Mouse (Mus musculus) MEL (cell line): ENCODE results near the gene Rps15a. TPM values are rescaled to one million over a fixed set of nuclear protein-coding genes. Genes with fewer than 3 reads are reported as not detected.
A peak's percentile ranks its signal among the peaks of the same experiment; 100 is the strongest.

ENCODE experiments used
- DNase-seq: peaks from one replicate; pipeline ENCODE4 v3.0.0; 2011; ENCODE audit warnings: low read depth, low spot score
- H3K27ac ChIP-seq: 2 replicates; pipeline ENCODE4 v1.5.1; 2012; ENCODE audit warnings: low read depth, mild to moderate bottlenecking, control low read depth, low read length, moderate library complexity; ENCODE audit not compliant: control insufficient read depth
- H3K27me3 ChIP-seq, 2 experiments: fragments of 150-350 bp in 1 of 2; sonication (generic) in 1 of 2; 2 replicates each; pipeline ENCODE4 v1.6.1; 2012; ENCODE audit warnings: low read length in 2 of 2, mild to moderate bottlenecking in 2 of 2, improper control_type of control experiment in 1 of 2, moderate library complexity in 1 of 2; ENCODE audit not compliant: insufficient read depth in 2 of 2, control insufficient read depth in 1 of 2
- H3K36me3 ChIP-seq, 2 experiments: 2 replicates each; pipeline ENCODE4 v1.6.1; 2012 to 2014; ENCODE audit warnings: low read length in 2 of 2, improper control_type of control experiment in 1 of 2, inconsistent platforms in 1 of 2, mild to moderate bottlenecking in 1 of 2; ENCODE audit not compliant: insufficient read depth in 2 of 2, control insufficient read depth in 1 of 2
- H3K4me1 ChIP-seq, 2 experiments: fragments of 150-350 bp in 1 of 2; sonication (generic) in 1 of 2; 2 replicates each; pipeline ENCODE4 v1.6.1; 2012; ENCODE audit warnings: low read length in 2 of 2, improper control_type of control experiment in 1 of 2, mild to moderate bottlenecking in 1 of 2; ENCODE audit not compliant: insufficient read depth in 2 of 2, control insufficient read depth in 1 of 2
- H3K4me3 ChIP-seq, 2 experiments: fragments of 150-350 bp in 1 of 2; sonication (generic) in 1 of 2; 2 replicates each; pipeline ENCODE4 v1.5.1; 2012; ENCODE audit warnings: low read depth in 2 of 2, low read length in 2 of 2, mild to moderate bottlenecking in 2 of 2, moderate library complexity in 2 of 2, control low read depth in 1 of 2, improper control_type of control experiment in 1 of 2; ENCODE audit not compliant: control insufficient read depth in 1 of 2, insufficient read depth in 1 of 2
- H3K79me2 ChIP-seq: 2 replicates; pipeline ENCODE4 v1.6.1; 2012; ENCODE audit warnings: mild to moderate bottlenecking, low read length, moderate library complexity; ENCODE audit not compliant: control insufficient read depth, poor library complexity, insufficient read depth
- H3K9ac ChIP-seq: 2 replicates; pipeline ENCODE4 v1.6.1; 2012; ENCODE audit warnings: low read depth, mild to moderate bottlenecking, control low read depth, low read length, moderate library complexity; ENCODE audit not compliant: control insufficient read depth, poor library complexity, severe bottlenecking
- H3K9me3 ChIP-seq: fragments of 150-350 bp; sonication (generic); replicated peaks from 2 replicates; pipeline ENCODE4 v1.6.1; 2012; ENCODE audit warnings: mild to moderate bottlenecking, low read length, improper control_type of control experiment, moderate library complexity; ENCODE audit not compliant: insufficient read depth
- CHD1 ChIP-seq: IDR thresholded peaks from 2 replicates; pipeline ENCODE4 v1.6.1; 2012; ENCODE audit warnings: low read depth, mild to moderate bottlenecking, inconsistent platforms, low read length, improper control_type of control experiment
- CTCF ChIP-seq, 3 experiments: IDR thresholded peaks in 2 of 3; conservative IDR thresholded peaks in 1 of 3; 2 replicates each; pipeline ENCODE4 v1.5.1; 2011 to 2012; ENCODE audit warnings: low read length in 3 of 3, low read depth in 2 of 3, mild to moderate bottlenecking in 2 of 3, improper control_type of control experiment in 1 of 3, inconsistent platforms in 1 of 3, mixed read lengths in 1 of 3, moderate library complexity in 1 of 3; ENCODE audit not compliant: control insufficient read depth in 1 of 3, insufficient read depth in 1 of 3, poor library complexity in 1 of 3, severe bottlenecking in 1 of 3
- E2F4 ChIP-seq: IDR thresholded peaks from 2 replicates; pipeline ENCODE4 v1.6.1; 2011; ENCODE audit warnings: low read depth, low read length, improper control_type of control experiment, borderline replicate concordance
- ELF1 ChIP-seq: IDR thresholded peaks from 2 replicates; pipeline ENCODE4 v1.6.1; 2014; ENCODE audit warnings: low read depth, mild to moderate bottlenecking, inconsistent platforms, low read length, improper control_type of control experiment, moderate library complexity
- ETS1 ChIP-seq: IDR thresholded peaks from 2 replicates; pipeline ENCODE4 v1.6.1; 2012; ENCODE audit warnings: low read depth, mild to moderate bottlenecking, inconsistent platforms, low read length, improper control_type of control experiment, moderate library complexity
- GABPA ChIP-seq: IDR thresholded peaks from 2 replicates; pipeline ENCODE4 v1.6.1; 2012; ENCODE audit warnings: low read depth, mild to moderate bottlenecking, inconsistent platforms, low read length, improper control_type of control experiment, moderate library complexity
- MAFK ChIP-seq: IDR thresholded peaks from 2 replicates; pipeline ENCODE4 v1.6.1; 2011; ENCODE audit warnings: low read depth, mild to moderate bottlenecking, low read length, improper control_type of control experiment, borderline replicate concordance
- MXI1 ChIP-seq: IDR thresholded peaks from 2 replicates; pipeline ENCODE4 v1.6.1; 2011; ENCODE audit warnings: mild to moderate bottlenecking, low read depth, low read length, improper control_type of control experiment
- MYC ChIP-seq: IDR thresholded peaks from 2 replicates; pipeline ENCODE4 v1.6.1; 2011; ENCODE audit warnings: low read depth, mild to moderate bottlenecking, low read length, improper control_type of control experiment, moderate library complexity
- POLR2AphosphoS2 ChIP-seq: IDR thresholded peaks from 2 replicates; pipeline ENCODE4 v1.6.1; 2011; ENCODE audit warnings: low read length, improper control_type of control experiment
- POLR2AphosphoS5 ChIP-seq: IDR thresholded peaks from 2 replicates; pipeline ENCODE4 v1.6.1; 2012; ENCODE audit warnings: low read depth, borderline replicate concordance, mild to moderate bottlenecking, inconsistent platforms, low read length, moderate library complexity, mixed read lengths
- RCOR1 ChIP-seq: IDR thresholded peaks from 2 replicates; pipeline ENCODE4 v1.6.1; 2012; ENCODE audit warnings: low read depth, mild to moderate bottlenecking, inconsistent platforms, low read length, improper control_type of control experiment
- SIN3A ChIP-seq: IDR thresholded peaks from 2 replicates; pipeline ENCODE4 v1.6.1; 2012; ENCODE audit warnings: low read length, improper control_type of control experiment, inconsistent platforms
- SMC3 ChIP-seq: IDR thresholded peaks from 2 replicates; pipeline ENCODE4 v1.6.1; 2011; ENCODE audit warnings: low read depth, low read length, improper control_type of control experiment
- TCF12 ChIP-seq: IDR thresholded peaks from 2 replicates; pipeline ENCODE4 v1.6.1; 2014; ENCODE audit warnings: low read depth, mild to moderate bottlenecking, inconsistent platforms, low read length, improper control_type of control experiment, moderate library complexity
- USF1 ChIP-seq: IDR thresholded peaks from 2 replicates; pipeline ENCODE4 v1.6.1; 2014; ENCODE audit warnings: low read depth, mild to moderate bottlenecking, inconsistent platforms, low read length, improper control_type of control experiment, moderate library complexity
- USF2 ChIP-seq, 2 experiments: IDR thresholded peaks; 2 replicates each; pipeline ENCODE4 v1.6.1; 2011 to 2012; ENCODE audit warnings: improper control_type of control experiment in 2 of 2, low read length in 2 of 2, borderline replicate concordance in 1 of 2, inconsistent platforms in 1 of 2, low read depth in 1 of 2, mild to moderate bottlenecking in 1 of 2; ENCODE audit not compliant: insufficient read depth in 1 of 2
- ZKSCAN1 ChIP-seq: IDR thresholded peaks from 2 replicates; pipeline ENCODE4 v1.6.1; 2012; ENCODE audit warnings: low read depth, mild to moderate bottlenecking, inconsistent platforms, low read length, improper control_type of control experiment, moderate library complexity
- ZNF384 ChIP-seq: IDR thresholded peaks from 2 replicates; pipeline ENCODE4 v1.6.1; 2012; ENCODE audit warnings: low read depth, mild to moderate bottlenecking, inconsistent platforms, low read length, improper control_type of control experiment
- polyA plus RNA-seq, 2 experiments: library from polyadenylated mRNA; stranded (reverse) in 1 of 2; unstranded in 1 of 2; fragments of >175 nt in 1 of 2; fragments of >200 nt in 1 of 2; gene quantifications; 2 replicates each; pipeline versions ENCODE4 v1.2.1 to v1.2.4; 2012; ENCODE audit warnings: low replicate concordance in 2 of 2, low read depth in 1 of 2; ENCODE audit not compliant: insufficient read length in 2 of 2, insufficient read depth in 1 of 2, missing spikeins in 1 of 2
- total RNA-seq: library from RNA; depleted of rRNA; stranded (reverse); fragments of 300-350 nt; gene quantifications from 2 replicates; pipeline ENCODE4 v1.2.3, GENCODE M21; 2012

Gene Rps15a
- total and polyA plus RNA-seq, 3 experiments, result 589 to 2,420 TPM; not detected in 1

- no peak for TF ChIP-seq CTCF (IDR thresholded peaks at IDR 0.05 in 2 of 3, conservative IDR thresholded peaks at IDR 0.05 in 1 of 3; ENCODE audit: control insufficient read depth in 1 of 3, insufficient read depth in 1 of 3, low read depth in 2 of 3, low read length in 3 of 3, poor library complexity in 1 of 3, severe bottlenecking in 1 of 3)
- no peak for TF ChIP-seq GABPA
- no peak for TF ChIP-seq RCOR1
Measured at GRCm38 (mm10) chr7:118115877-118116568, at the start of gene Rps15a (continued).

- no peaks in the 10 kb centered on the region for H3K27me3 ChIP-seq
- no peak overlapping the region for H3K9ac ChIP-seq
- H3K4me3 ChIP-seq, result no peak overlapping the region
- no peaks in the 10 kb centered on the region for H3K9me3 ChIP-seq
- TF ChIP-seq SMC3 (no peak), ETS1 (no peak), POLR2AphosphoS2 (no peak), CHD1 (no peak), MYC (no peak), USF2 (IDR thresholded peaks at IDR 0.05; ENCODE audit: borderline replicate concordance in 1 of 2, insufficient read depth in 1 of 2, low read depth in 1 of 2, low read length in 2 of 2) (no peak), MXI1 (no peak), ZNF384 (no peak), MAFK (no peak), ZKSCAN1 (no peak), POLR2AphosphoS5 (no peak), ELF1 (no peak), SIN3A (no peak), TCF12 (no peak), E2F4 (no peak), GABPA (no peak)
- H3K27ac ChIP-seq, result no peak overlapping the region
- DNase-seq, result no peak
- no peaks in the 10 kb centered on the region for H3K4me1 ChIP-seq
- peaks cover 0 to 39% of the 10 kb centered on the region in 2 experiments; a peak in 2 of 4 replicates for H3K36me3 ChIP-seq
- no peaks in the 10 kb centered on the region for H3K79me2 ChIP-seq
Measured at GRCm38 (mm10) chr7:118163006-118163405, 47.0 kb upstream of the Rps15a start.

GRCm38 (mm10) chr7:118160121-118160520 lies 44.1 kb upstream of the Rps15a start:
- H3K36me3 ChIP-seq, result peaks cover 0 to 30% of the 10 kb centered on the region in 2 experiments; a peak in 2 of 4 replicates
- H3K9ac ChIP-seq, result no peak overlapping the region
- no peaks in the 10 kb centered on the region for H3K9me3 ChIP-seq
- H3K27me3 ChIP-seq, result no peaks in the 10 kb centered on the region
- no peak overlapping the region for H3K27ac ChIP-seq
- no peak overlapping the region for H3K4me3 ChIP-seq
- H3K4me1 ChIP-seq, result no peaks in the 10 kb centered on the region
- 0 out of 2 replicates have a peak, but pooled peaks have one; percentile 19 for TF ChIP-seq ETS1
- TF ChIP-seq ELF1, result no peak
- TF ChIP-seq USF1, result no peak
- peak; percentile 21 for DNase-seq
- H3K79me2 ChIP-seq, result no peaks in the 10 kb centered on the region
